Mouse (Mus musculus): Measurements from ENCODE around the gene L3mbtl1. TPM values are rescaled to one million over a fixed set of nuclear protein-coding genes. Genes with fewer than 3 reads are reported as not detected.

The L3mbtl1 gene
- total RNA-seq, 2 experiments from 2014 or later, result 0.04 TPM; not detected in 1

- ATAC-seq (ENCODE audit: poor library complexity, severe bottlenecking), result 0 out of 2 replicates have a peak, but pooled peaks have one; percentile 33
Measured at GRCm38 (mm10) chr2:162939562-162939961, 3.7 kb upstream of the L3mbtl1 start.

DNA sequence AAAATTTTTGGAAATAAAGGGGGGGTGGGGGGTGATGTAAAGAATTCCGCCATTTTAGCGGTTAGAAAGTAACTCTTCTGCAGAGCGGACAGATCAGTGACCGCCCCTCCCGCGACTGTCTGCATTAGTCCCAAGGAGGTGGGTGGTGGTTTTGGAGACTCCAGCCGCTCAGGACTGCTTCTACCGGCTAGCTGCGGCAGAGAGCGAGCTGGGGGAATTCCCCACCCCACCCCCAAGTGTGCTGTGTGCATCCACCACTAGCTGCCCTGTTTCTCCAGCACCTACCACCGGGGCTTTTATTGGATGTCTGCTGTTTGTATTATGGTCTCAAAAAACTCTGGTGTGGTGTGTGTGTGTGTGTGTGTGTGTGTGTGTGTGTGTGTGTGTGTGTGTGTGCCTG, 659 bp downstream of the L3mbtl1 start:
- ATAC-seq (ENCODE audit: poor library complexity, severe bottlenecking), result no peak

GRCm38 (mm10) chr2:162946964-162947363, 3.7 kb downstream of the L3mbtl1 start:
- no peak for ATAC-seq (ENCODE audit: poor library complexity, severe bottlenecking)

- ATAC-seq (ENCODE audit: poor library complexity, severe bottlenecking), result no peak
Measured at GRCm38 (mm10) chr2:162947736-162948135, 4.5 kb downstream of the L3mbtl1 start.

DNA sequence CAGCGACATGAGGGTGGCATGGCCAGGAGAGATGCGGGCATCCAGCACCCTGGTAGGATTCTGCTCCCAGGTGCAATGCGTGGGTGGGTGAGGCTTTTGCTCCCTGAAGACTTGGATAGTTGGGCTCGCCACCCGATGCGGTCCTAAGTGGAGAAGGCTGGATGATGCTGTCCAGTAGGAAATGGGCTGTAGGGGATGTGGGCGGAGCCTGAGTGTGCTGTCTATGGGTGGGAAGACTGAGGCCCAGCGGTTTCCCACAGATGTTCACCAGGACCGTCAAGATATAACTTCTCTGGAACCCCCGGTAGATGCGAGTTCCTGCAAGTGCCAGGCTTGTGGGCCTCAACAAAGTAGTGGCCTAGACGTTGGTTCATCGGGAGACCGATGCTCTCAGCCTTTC, 4.9 kb downstream of the L3mbtl1 start:
- ATAC-seq (ENCODE audit: poor library complexity, severe bottlenecking), result no peak

GRCm38 (mm10) chr2:162950776-162951175, 7.5 kb downstream of the L3mbtl1 start:
- ATAC-seq (ENCODE audit: poor library complexity, severe bottlenecking), result no peak

DNA sequence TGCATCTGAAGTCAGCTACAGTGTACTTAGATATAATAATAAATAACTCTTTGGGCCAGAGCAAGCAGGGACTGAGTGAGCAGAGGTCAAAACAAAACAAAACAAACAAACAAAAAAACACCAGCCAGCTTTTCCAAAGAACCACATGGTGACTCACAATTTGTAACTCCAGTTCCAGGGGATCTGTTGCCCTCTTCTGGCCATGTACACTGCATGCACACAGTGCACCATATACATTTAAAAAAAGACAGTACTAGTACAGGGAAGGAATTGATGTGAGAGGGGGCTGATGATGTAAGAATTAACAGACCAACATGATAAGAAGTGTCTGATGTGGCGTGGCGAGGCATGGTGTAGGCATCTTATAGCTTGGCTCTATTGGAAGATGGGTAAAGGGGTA, 13.6 kb downstream of the L3mbtl1 start:
- ATAC-seq (ENCODE audit: poor library complexity, severe bottlenecking), result no peak

DNA sequence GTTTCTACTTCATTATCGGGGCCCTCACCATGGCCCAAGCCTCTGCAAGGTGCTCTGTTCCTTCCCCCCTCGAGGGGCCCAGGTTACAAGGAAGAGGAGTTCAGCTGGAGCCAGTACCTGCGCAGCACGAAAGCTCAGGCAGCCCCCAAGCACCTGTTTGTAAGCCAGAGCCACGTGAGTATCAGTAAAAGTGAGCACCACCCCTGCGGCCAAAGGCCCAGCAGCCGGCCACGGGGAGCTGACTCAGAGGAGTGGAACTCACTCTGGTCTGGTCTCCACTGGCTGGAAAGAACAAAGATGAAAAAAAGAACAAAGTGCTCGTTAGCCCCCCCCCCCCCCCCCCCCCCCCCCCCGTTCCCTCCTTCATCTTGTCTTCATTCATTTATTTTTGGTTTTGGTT, 18.0 kb downstream of the L3mbtl1 start:
- no peak for ATAC-seq (ENCODE audit: poor library complexity, severe bottlenecking)

- ATAC-seq (ENCODE audit: poor library complexity, severe bottlenecking), result peak; percentile 55
Measured at GRCm38 (mm10) chr2:162966734-162967133, 23.5 kb downstream of the L3mbtl1 start.

DNA sequence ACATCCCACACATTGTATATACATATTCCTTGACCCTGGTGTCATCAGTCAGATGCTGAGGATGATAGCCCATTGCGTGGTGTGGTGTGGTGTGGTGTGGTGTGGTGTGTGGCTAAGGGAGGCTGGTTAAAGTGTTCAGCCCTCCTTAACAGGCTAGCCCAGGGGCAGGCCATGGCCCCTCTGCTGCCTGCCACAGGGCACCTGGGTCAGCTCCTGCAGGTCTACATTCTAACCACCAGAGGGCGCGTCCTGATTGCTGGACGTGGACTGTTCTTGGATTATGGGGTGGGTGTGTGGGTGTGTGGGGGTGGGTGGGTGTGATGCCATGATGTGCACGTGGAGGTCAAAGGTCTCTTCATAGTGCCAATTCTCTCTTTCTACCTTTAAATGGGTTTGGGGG, 25.1 kb downstream of the L3mbtl1 start:
- peak; percentile 74 for ATAC-seq (ENCODE audit: poor library complexity, severe bottlenecking)

- no peak for ATAC-seq (ENCODE audit: poor library complexity, severe bottlenecking)
Measured at GRCm38 (mm10) chr2:162969101-162969500, 25.8 kb downstream of the L3mbtl1 start.

- ATAC-seq (ENCODE audit: poor library complexity, severe bottlenecking), result no peak
Measured at GRCm38 (mm10) chr2:162970896-162971295, 27.6 kb downstream of the L3mbtl1 start.

GRCm38 (mm10) chr2:162972752-162973151, 29.5 kb downstream of the L3mbtl1 start:
- peak; percentile 73 for ATAC-seq (ENCODE audit: poor library complexity, severe bottlenecking)

DNA sequence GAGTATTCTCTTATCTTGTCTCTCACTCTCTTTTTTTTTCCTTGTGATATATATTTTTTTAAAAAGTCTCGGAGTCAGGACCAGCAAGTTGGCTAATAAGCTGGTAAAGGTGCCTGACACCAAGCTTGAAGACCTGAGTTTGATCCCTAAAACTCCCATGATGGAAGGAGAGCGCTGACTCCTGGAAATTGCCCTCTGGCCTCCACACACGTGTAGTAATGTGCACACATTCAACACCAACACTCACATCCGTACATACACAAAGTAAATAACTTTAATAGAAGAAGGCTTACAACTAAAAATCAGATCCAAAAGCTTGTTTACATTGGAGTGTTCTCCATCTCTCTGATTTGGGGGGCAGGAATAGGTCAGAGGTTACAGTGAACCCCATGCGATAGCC, 29.9 kb downstream of the L3mbtl1 start:
- ATAC-seq (ENCODE audit: poor library complexity, severe bottlenecking), result no peak

GRCm38 (mm10) chr2:162973637-162974036, 30.4 kb downstream of the L3mbtl1 start:
- no peak for ATAC-seq (ENCODE audit: poor library complexity, severe bottlenecking)

GRCm38 (mm10) chr2:162975157-162975775, 32.0 kb downstream of the L3mbtl1 start:
- no peak for ATAC-seq (ENCODE audit: poor library complexity, severe bottlenecking)

DNA sequence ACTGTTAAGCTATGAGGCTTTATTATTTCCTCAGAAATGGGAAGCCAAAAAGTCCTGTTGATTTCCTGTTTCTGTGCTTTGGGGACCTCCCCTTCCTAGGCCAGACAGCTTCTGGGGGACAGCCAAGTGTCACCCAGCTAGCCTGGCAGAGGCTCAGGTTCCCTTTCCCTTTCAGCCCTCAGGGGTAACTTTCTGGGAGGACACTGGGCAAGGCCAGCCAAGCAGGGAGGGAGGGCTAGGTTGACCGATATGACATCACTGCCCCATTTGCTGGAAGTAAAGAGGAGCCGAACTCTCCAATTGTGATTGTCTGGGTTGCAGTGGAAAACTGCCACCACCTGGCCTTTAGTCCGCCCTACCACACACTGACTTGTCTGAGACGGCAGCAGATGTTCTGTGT, 32.7 kb downstream of the L3mbtl1 start:
- peak; percentile 41 for ATAC-seq (ENCODE audit: poor library complexity, severe bottlenecking)

GRCm38 (mm10) chr2:162984381-162984780, 41.1 kb downstream of the L3mbtl1 start:
- ATAC-seq (ENCODE audit: poor library complexity, severe bottlenecking), result no peak

DNA sequence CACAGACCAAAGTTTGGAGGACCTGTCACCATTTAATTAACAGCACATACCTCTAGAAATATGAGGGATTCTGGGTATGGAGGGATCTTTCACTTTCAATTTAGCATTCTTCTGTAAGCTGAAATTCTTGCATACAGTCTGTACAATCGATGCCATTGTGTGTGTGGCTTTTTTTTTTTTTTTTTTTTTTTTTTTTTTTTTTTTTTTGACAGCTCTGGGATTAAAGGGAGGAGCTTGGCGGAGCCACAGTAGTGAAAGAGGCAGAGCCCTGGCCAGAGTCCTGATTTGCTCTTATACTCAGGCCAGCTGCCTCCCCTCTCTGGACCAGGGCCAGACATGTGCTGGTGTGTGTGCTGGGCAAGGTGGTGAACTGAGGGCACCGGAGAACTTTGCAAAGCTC, 42.7 kb downstream of the L3mbtl1 start:
- ATAC-seq (ENCODE audit: poor library complexity, severe bottlenecking), result no peak

- no peak for ATAC-seq (ENCODE audit: poor library complexity, severe bottlenecking)
Measured at GRCm38 (mm10) chr2:162986764-162987163, 43.5 kb downstream of the L3mbtl1 start.

DNA sequence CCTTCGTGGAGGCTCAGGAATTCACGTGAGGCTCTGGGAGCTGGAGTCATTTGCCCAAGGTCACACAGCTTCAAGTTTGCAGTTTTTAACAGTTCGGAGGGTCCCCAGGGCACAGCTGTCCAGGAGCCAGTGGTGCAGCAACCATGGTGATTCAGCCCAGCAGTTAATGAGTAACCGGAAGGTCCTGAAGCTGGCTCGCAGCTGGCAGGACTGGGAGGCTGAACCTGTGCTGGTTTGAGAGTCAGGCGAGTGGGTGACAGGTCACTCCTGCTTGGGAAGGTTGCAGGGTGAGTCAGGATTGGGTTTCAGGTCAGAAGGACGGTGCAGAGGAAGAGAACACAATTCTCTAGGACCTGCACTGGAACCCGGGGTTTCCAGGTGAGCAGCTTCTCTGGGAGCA, 43.9 kb downstream of the L3mbtl1 start, which contains the start of gene Sgk2:
TSS of gene Sgk2 (plus strand) at position 113 of the 400 bp plus-strand sequence.
- no peak for ATAC-seq (ENCODE audit: poor library complexity, severe bottlenecking)

GRCm38 (mm10) chr2:162988235-162988634, 45.0 kb downstream of the L3mbtl1 start:
- peak; percentile 51; the same call in 1 of the 2 replicates for ATAC-seq (ENCODE audit: poor library complexity, severe bottlenecking)

All from megakaryocyte, adult 5-6 weeks (primary cell).